Mouse (Mus musculus) neural tube, embryonic 15.5 days (tissue): ENCODE results near the gene Selenot. TPM values are rescaled to one million over a fixed set of nuclear protein-coding genes. Genes with fewer than 3 reads are reported as not detected.
"Not testable (repeated sequence)": the region's sequence is repeated elsewhere in the genome, so short reads cannot be mapped to it uniquely, and the experiment has no call there.

ENCODE experiments used
- ATAC-seq: fragments of 200-750 bp; cut with Nextera tagmentation; 2 replicates; pipeline ENCODE4 v1.8.0; 2017; ENCODE audit warnings: mild to moderate bottlenecking, moderate TSS enrichment, moderate library complexity; ENCODE audit not compliant: low FRiP score
- H3K27ac ChIP-seq: fragments of 300-500 bp; sonication (generic); replicated peaks from 2 replicates; pipeline ENCODE4 v1.5.1; 2015; ENCODE audit warnings: mild to moderate bottlenecking, inconsistent platforms
- H3K27me3 ChIP-seq: fragments of 300-500 bp; sonication (generic); replicated peaks from 2 replicates; pipeline ENCODE4 v1.6.1; 2015; ENCODE audit warnings: inconsistent platforms
- H3K36me3 ChIP-seq: fragments of 300-500 bp; sonication (generic); 2 replicates; pipeline ENCODE4 v1.6.1; 2015; ENCODE audit warnings: inconsistent platforms
- H3K4me1 ChIP-seq: fragments of 300-500 bp; sonication (generic); 2 replicates; pipeline ENCODE4 v1.6.1; 2015; ENCODE audit warnings: inconsistent platforms
- H3K4me2 ChIP-seq: fragments of 300-500 bp; sonication (generic); 2 replicates; pipeline ENCODE4 v1.6.1; 2015; ENCODE audit warnings: inconsistent platforms, mild to moderate bottlenecking, moderate library complexity
- H3K4me3 ChIP-seq: fragments of 300-500 bp; sonication (generic); replicated peaks from 2 replicates; pipeline ENCODE4 v1.5.1; 2015; ENCODE audit warnings: mild to moderate bottlenecking, inconsistent platforms
- H3K9ac ChIP-seq: fragments of 300-500 bp; sonication (generic); replicated peaks from 2 replicates; pipeline ENCODE4 v1.6.1; 2015; ENCODE audit warnings: mild to moderate bottlenecking, inconsistent platforms
- H3K9me3 ChIP-seq: fragments of 300-500 bp; sonication (generic); replicated peaks from 2 replicates; pipeline ENCODE4 v1.6.1; 2016; ENCODE audit warnings: inconsistent platforms
- WGBS: fragments of 180-500 bp; shearing (Covaris S2); methylation state at CpG from one replicate; pipeline ENCODE4 v1.1.7; 2015; ENCODE audit warnings: mixed read lengths; 5-methylcytosine and 5-hydroxymethylcytosine counted together
- polyA plus RNA-seq: library from polyadenylated mRNA; unstranded; fragments of >200 nt; fragmentation: Nextera tagmentation; extraction: Ambion mirVana; gene quantifications from 2 replicates; pipeline ENCODE4 v1.2.1, GENCODE M21; 2015

Selenot gene
- polyA plus RNA-seq, 1 experiment from 2014 or later: 27.2 TPM

DNA sequence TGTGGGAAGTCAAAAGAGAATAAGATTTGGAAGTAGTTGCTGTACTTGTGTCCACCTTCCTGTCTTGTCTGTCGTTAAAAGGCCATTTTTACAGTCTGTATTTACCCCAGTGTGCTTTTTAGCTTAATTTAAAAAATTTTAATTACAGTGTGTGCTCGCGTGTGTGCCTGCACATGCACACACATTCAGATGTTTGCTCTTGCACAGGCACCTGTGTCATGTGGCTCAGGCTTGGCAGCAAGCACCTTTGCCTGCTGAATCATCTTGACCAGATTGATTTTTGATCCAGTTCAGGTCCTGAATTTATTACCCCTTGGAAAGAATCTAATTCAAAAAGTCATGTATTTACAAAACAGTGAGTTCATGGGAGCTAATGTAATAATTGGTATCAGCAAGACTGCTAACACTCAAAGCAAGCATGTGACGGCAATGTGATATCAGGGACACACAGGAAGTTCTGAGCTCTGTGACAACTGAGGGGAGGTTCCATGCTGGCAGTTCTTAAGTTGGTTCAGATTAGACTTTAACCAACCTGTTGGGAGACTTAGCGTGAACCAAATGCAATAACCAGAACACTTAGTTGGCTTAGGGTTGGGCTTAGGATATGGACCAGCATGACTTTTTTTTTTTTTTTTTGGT is 6.5 kb downstream of the Selenot start:
- Histone ChIP-seq H3K4me3 (no peak overlapping the region), H3K27me3 (no peaks in the 10 kb centered on the region), H3K36me3 (peaks cover 19% of the 10 kb centered on the region), H3K4me2 (no peak overlapping the region), H3K9me3 (no peaks in the 10 kb centered on the region), H3K9ac (no peak overlapping the region), H3K4me1 (peaks cover 29% of the 10 kb centered on the region), H3K27ac (no peak overlapping the region)
- WGBS: 76% methylated on average over 5 of the region's 5 CpGs
- ATAC-seq: no peak

DNA sequence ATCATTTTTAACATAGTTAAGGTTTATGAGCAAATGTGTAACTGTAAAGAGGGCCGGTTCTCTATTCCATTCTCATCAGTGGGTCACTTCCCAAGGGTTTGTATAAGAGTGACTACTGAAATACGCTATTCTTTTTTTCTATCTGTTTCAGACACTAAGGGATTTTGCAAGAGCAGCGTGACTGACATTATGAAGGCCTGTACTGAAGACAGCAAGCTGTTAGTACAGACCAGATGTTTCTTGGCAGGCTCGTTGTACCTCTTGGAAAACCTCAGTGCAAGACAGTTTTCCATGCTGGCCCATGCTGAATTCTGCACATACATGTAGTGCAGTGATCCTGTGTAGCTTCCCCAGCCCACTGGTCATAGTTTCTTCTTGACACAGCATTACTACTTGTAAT is 14.1 kb downstream of the Selenot start:
- peaks cover 40% of the 10 kb centered on the region for H3K36me3 ChIP-seq
- WGBS: 86% methylated on average over 4 of the region's 4 CpGs

DNA sequence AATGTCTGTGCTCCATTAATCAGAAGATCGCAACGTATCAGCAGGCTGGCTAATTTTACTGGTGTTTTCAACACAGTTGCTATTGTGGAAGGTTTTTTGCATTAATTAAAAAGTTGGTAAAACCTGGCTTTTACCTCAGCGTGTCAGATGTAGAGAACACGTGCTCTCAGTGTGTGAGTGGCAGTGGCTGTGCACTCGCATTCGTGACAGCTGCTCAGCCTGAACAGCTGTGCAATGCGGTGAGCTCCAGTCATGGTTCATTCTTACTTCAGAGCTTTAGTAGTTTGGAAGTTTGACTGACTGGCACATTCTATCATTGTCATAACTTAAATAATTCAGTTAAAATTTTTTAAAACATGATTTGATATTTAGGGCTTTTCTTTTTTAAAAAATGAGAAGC is 16.2 kb downstream of the Selenot start:
- ATAC-seq, H3K9me3 ChIP-seq, H3K27me3 ChIP-seq, H3K4me3 ChIP-seq, H3K4me1 ChIP-seq, H3K27ac ChIP-seq, H3K9ac ChIP-seq, H3K4me2 ChIP-seq: not testable (repeated sequence)
- WGBS: 67% methylated on average over 7 of the region's 7 CpGs
- H3K36me3 ChIP-seq: peaks cover 25% of the 10 kb centered on the region

More for the DNA sequence above, 14.1 kb downstream of the Selenot start:
- not testable (repeated sequence) for H3K27ac ChIP-seq, H3K4me2 ChIP-seq, H3K4me3 ChIP-seq, H3K4me1 ChIP-seq, ATAC-seq, H3K27me3 ChIP-seq, H3K9ac ChIP-seq, H3K9me3 ChIP-seq

DNA sequence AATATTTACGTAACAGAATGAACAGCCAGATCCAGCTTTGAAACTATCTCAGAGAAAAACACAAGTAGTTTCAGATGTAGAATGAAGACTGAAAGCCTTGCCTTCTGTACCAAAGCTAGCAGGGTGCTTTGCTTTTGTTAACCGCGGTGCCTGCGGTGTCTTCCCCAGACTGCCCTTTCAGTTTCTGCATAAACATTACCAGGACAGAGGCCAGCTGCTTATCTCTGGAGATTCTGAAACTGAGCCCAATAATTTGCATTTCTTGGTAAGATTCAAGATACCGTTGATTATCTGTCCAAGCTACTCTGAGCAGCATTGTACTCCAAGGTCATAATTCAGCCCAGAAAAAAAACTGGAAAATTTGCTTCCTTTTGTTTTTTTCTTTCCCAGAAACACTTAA is 17.2 kb downstream of the Selenot start:
- Histone ChIP-seq H3K4me1 (no peaks in the 10 kb centered on the region), H3K9ac (no peak overlapping the region), H3K4me2 (no peak overlapping the region), H3K27ac (no peak overlapping the region), H3K9me3 (no peaks in the 10 kb centered on the region), H3K4me3 (no peak overlapping the region), H3K27me3 (no peaks in the 10 kb centered on the region), H3K36me3 (peaks cover 22% of the 10 kb centered on the region)
- no peak for ATAC-seq
- 26% methylated on average over 5 of the region's 5 CpGs for WGBS

DNA sequence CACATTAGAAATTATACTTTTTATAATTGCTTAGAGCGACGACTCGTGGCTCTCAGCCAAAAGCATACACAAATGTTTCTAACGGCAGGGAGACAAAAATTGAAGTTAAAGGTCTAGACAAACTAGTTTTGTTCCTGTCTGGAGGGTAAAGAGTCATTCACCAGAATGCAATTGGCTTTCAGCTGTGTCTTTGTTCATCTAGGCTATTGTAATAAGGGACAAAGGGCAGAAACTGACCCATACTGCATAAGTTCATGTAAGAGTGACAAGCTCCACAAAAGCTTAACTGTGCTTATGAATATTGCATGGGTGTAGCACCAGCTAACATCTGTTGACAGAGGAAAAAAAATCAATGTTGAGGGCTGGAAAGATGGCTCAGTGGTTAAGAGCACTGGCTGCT is 32.1 kb downstream of the Selenot start:
- H3K27me3 ChIP-seq: no peaks in the 10 kb centered on the region
- no peak overlapping the region for H3K27ac ChIP-seq
- ATAC-seq: no peak
- H3K9me3 ChIP-seq: peaks cover 3% of the 10 kb centered on the region; the same call in 1 of the 2 replicates
- no peak overlapping the region for H3K4me2 ChIP-seq
- WGBS: 31% methylated on average over 4 of the region's 4 CpGs
- H3K36me3 ChIP-seq: no peaks in the 10 kb centered on the region
- H3K4me3 ChIP-seq: no peak overlapping the region
- no peaks in the 10 kb centered on the region for H3K4me1 ChIP-seq
- H3K9ac ChIP-seq: no peak overlapping the region

DNA sequence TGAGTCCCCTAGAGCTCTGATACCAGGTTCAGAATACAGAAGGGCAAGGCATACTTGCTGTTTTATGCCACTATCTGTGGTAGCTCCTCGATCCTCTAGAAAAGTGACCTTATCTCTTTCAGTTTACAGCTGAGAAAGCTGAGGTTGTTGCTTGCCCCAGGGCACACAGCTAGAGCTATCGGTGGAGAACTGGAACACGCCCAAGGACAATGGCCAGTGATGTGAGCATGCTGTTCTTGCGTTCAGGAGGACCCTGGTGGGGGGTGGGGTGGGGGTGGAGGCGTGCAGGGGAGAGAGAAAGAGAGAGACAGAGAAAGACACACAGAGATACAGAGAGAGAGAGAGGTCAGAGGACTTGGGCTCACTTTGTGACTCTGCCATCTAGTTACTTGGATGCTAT is 33.5 kb downstream of the Selenot start:
- Histone ChIP-seq H3K27ac (no peak overlapping the region), H3K4me3 (no peak overlapping the region), H3K9ac (no peak overlapping the region), H3K36me3 (no peaks in the 10 kb centered on the region), H3K4me1 (no peaks in the 10 kb centered on the region), H3K4me2 (no peak overlapping the region), H3K9me3 (peaks cover 3% of the 10 kb centered on the region; the same call in 1 of the 2 replicates), H3K27me3 (no peaks in the 10 kb centered on the region)
- ATAC-seq: no peak
- 78% methylated on average over 5 of the region's 5 CpGs for WGBS

DNA sequence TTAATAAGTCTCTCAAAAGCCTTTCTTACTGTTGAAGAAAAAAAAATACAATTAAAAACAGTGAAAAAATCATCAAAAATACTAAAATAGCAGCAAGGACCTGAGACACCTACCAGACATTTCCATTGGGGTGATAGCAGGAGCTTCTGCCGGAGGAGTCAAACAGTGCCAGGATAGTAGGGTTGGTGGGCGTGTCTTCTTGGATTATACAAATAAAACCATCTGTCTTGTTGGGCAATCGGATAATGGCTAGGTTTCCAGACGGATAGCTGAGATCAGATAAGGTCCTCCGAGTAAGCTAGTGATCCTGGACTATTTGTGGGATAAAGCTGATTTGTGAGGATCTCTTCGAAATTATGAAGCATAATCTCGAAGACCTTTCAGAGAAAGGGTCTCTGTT is 44.6 kb downstream of the Selenot start:
- Histone ChIP-seq H3K4me1 (no peaks in the 10 kb centered on the region), H3K4me2 (no peak overlapping the region), H3K27me3 (no peaks in the 10 kb centered on the region), H3K9ac (no peak overlapping the region), H3K36me3 (no peaks in the 10 kb centered on the region), H3K27ac (no peak overlapping the region), H3K9me3 (no peaks in the 10 kb centered on the region), H3K4me3 (no peak overlapping the region)
- ATAC-seq: no peak
- WGBS: 86% methylated on average over 7 of the region's 7 CpGs

DNA sequence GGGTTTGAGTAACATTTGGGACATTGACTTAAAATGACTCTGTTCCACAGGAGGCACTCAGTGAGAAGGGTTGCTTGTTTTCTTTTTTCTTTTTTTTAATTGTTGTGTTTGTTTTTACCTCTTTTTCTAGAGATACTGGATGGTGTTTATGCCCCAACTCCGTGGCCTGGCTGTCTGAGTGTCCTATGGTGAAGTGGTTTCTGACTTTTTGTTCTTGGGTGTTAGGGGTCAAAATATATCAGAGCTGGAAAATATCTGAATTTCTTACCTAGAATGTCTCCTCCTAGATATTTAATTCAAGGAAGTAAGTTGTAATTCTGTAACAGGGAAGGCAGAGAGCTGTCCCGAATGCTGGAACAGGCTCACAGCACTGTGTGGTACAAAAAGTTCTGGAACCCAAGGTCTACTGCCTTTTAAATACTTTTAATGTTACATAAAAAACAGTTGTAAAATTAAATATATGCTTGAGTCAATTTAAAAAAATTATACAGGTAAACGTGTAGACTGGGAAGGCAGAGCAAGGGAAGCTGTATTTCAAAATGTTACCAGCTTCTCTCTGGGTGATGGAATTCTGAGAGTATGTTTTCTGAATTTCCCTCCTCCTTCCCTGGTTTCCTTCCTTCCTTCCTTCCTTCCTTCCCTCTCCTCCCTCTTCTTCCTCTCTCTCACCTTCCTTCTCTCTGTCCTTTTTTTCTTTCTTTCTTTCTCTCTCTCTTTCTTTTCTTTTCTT is 46.4 kb downstream of the Selenot start:
- no peak overlapping the region for H3K27ac ChIP-seq
- WGBS: 72% methylated on average over 3 of the region's 3 CpGs
- H3K9me3 ChIP-seq: no peaks in the 10 kb centered on the region
- H3K4me3 ChIP-seq: no peak overlapping the region
- H3K4me1 ChIP-seq: no peaks in the 10 kb centered on the region
- H3K9ac ChIP-seq: no peak overlapping the region
- no peak overlapping the region for H3K4me2 ChIP-seq
- no peaks in the 10 kb centered on the region for H3K36me3 ChIP-seq
- H3K27me3 ChIP-seq: no peaks in the 10 kb centered on the region
- ATAC-seq: no peak

DNA sequence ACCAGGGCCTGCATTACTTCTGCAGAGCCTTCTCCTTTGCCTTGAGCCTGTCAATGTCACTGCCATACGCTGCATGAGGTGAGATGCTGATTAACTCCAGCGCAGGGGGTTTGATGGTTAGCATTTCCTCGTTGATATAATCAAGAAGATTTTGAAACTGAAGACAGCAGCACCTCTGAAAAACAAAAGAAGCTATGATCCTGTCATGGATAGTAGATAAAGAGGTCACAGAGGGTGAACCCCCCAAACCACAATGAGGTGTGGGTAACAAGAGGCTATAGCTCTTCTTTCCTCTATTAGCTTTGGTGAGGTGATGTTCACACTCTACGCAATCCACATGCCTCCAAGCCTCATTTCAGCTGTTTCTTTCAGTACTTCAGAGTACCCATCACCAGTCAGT is 48.5 kb downstream of the Selenot start:
- no peak for ATAC-seq
- H3K9me3 ChIP-seq: no peaks in the 10 kb centered on the region
- H3K27ac ChIP-seq: no peak overlapping the region
- no peak overlapping the region for H3K9ac ChIP-seq
- H3K4me3 ChIP-seq: no peak overlapping the region
- no peaks in the 10 kb centered on the region for H3K4me1 ChIP-seq
- WGBS: 92% methylated on average over 4 of the region's 4 CpGs
- H3K27me3 ChIP-seq: no peaks in the 10 kb centered on the region
- no peaks in the 10 kb centered on the region for H3K36me3 ChIP-seq
- no peak overlapping the region for H3K4me2 ChIP-seq

DNA sequence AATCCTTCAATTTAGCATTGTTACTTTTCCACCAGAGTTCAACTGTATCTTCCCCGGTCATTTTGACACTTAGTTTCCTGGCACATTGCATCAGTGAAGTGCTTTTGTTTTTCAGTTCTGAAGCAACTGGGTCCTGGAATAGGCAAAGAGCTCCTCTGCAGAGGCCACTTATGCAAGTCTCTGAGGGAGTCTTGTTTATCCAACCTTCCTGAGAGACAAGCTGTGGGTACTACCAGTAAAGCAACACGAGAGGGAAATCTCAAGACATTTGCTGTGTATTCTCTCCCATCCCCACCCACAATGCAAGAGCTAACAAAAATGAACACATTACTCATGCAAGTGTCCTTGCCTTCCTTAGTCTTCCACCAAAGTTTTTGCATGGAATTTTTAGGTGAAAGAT is 55.3 kb downstream of the Selenot start:
- Histone ChIP-seq H3K4me1 (peaks cover 7% of the 10 kb centered on the region), H3K27ac (no peak overlapping the region), H3K4me3 (no peak overlapping the region), H3K9ac (no peak overlapping the region), H3K27me3 (no peaks in the 10 kb centered on the region), H3K36me3 (no peaks in the 10 kb centered on the region), H3K9me3 (no peaks in the 10 kb centered on the region), H3K4me2 (no peak overlapping the region)
- ATAC-seq: no peak
- 88% methylated on average over 2 of the region's 2 CpGs for WGBS

DNA sequence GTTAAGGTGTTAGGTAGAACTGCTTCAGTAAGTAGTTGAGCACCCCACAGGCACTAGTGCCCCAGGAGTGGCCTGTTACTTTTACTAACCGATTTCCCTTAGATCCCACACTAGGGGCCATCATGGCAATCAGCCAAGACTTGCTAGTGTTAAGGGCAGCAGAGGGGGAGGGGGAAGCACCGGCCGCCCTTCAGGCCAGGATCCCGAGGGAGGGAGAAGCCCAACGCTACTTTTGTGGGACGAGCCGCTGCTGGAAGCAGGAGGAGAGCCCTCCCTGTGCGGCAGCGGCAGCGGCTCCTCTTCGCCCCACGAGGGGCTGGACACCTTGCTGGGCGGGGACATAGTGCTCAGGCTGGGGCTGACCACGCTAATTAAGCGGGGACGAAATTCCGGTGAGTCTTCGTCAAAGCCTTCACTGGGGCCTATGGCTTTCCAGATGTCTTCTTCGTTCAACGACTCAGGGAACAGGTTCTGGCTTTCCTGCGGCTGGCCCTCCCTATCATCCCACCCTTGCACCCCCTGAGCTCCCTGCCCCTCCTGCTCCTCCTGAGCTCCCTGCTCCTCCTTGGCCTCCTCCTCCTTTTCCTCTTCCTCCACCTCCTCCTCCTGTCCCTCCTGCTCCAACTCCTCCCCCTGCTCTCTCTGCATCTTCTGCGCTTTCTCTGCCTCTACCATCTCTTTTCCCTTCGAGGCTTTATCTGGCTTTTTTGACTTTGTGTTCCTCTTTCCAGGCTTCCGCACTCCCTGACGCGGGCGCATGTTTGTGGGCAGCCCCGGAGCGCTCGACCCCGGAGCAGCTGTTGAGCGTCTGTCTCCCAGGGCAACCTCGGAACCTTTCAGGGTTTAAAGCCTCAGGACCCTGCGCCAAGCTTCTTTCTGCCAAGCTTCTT is 60.2 kb downstream of the Selenot start, which contains the start of gene Erich6:
Gene Erich6 (minus strand): TSS at position 802 of the 890 bp plus-strand sequence.
- Histone ChIP-seq H3K4me1 (peaks cover 11% of the 10 kb centered on the region), H3K27me3 (no peaks in the 10 kb centered on the region), H3K9ac (peak within 1 kb of the TSS; percentile 50), H3K4me3 (peak within 1 kb of the TSS; percentile 47), H3K36me3 (no peaks in the 10 kb centered on the region), H3K4me2 (peak within 1 kb of the TSS; percentile 94), H3K9me3 (no peaks in the 10 kb centered on the region), H3K27ac (0 out of 2 replicates have a peak within 1 kb of the TSS, but pooled peaks have one; percentile 10)
- WGBS: under 1% methylated on average over 34 of the region's 34 CpGs
- peak; percentile 86 for ATAC-seq
